Mouse (Mus musculus): ENCODE measurements around the gene Tmem209. TPM values are rescaled to one million over a fixed set of nuclear protein-coding genes. Genes with fewer than 3 reads are reported as not detected.
A peak's percentile ranks its signal among the peaks of the same experiment; 100 is the strongest.

Gene Tmem209
- polyA plus RNA-seq, 1 experiment from 2014 or later = 38.6 TPM

GRCm38 (mm10) chr6:30547656-30548306 lies 38.2 kb upstream of the Tmem209 start:
- no peak for ATAC-seq (ENCODE audit: insufficient number of reproducible peaks, insufficient read depth, low FRiP score, low TSS enrichment)
- peaks cover 67% of the 10 kb centered on the region for H3K4me1 ChIP-seq
- WGBS = 14% methylated on average over 9 of the region's 9 CpGs
- no peaks in the 10 kb centered on the region for H3K9me3 ChIP-seq
- H3K4me2 ChIP-seq (replicated peaks) = peak overlapping the region; percentile 36
- H3K9ac ChIP-seq = no peak overlapping the region
- no peaks in the 10 kb centered on the region for H3K36me3 ChIP-seq
- no peaks in the 10 kb centered on the region for H3K27me3 ChIP-seq
- H3K27ac ChIP-seq = peak overlapping the region; percentile 97
- no peak overlapping the region for H3K4me3 ChIP-seq

- H3K9me3 ChIP-seq = no peaks in the 10 kb centered on the region
- H3K4me3 ChIP-seq = no peak overlapping the region
- H3K4me2 ChIP-seq (replicated peaks) = peak overlapping the region; percentile 36
- peak overlapping the region; percentile 46 for H3K9ac ChIP-seq
- WGBS = 0% methylated on average over 17 of the region's 17 CpGs
- H3K4me1 ChIP-seq = peaks cover 62% of the 10 kb centered on the region
- H3K27ac ChIP-seq = peak overlapping the region; percentile 97
- H3K36me3 ChIP-seq = no peaks in the 10 kb centered on the region
- no peak for ATAC-seq (ENCODE audit: insufficient number of reproducible peaks, insufficient read depth, low FRiP score, low TSS enrichment)
- no peaks in the 10 kb centered on the region for H3K27me3 ChIP-seq
Measured at GRCm38 (mm10) chr6:30547274-30547645, 37.7 kb upstream of the Tmem209 start.

- Histone ChIP-seq H3K9ac (peak overlapping the region; percentile 46), H3K9me3 (no peaks in the 10 kb centered on the region), H3K36me3 (no peaks in the 10 kb centered on the region), H3K4me3 (no peak overlapping the region), H3K27me3 (no peaks in the 10 kb centered on the region), H3K4me1 (peaks cover 57% of the 10 kb centered on the region), H3K4me2 (replicated peaks) (peak overlapping the region; percentile 36), H3K27ac (peak overlapping the region; percentile 97)
- WGBS = 11% methylated on average over 17 of the region's 17 CpGs
- ATAC-seq (ENCODE audit: insufficient number of reproducible peaks, insufficient read depth, low FRiP score, low TSS enrichment) = no peak
Measured at GRCm38 (mm10) chr6:30546571-30547273, 37.1 kb upstream of the Tmem209 start.

- ATAC-seq (ENCODE audit: insufficient number of reproducible peaks, insufficient read depth, low FRiP score, low TSS enrichment) = no peak
- 75% methylated on average over 7 of the region's 7 CpGs for WGBS
- Histone ChIP-seq H3K27ac (peak overlapping the region; percentile 65), H3K4me1 (peaks cover 63% of the 10 kb centered on the region), H3K27me3 (no peaks in the 10 kb centered on the region), H3K9ac (no peak overlapping the region), H3K36me3 (no peaks in the 10 kb centered on the region), H3K4me2 (replicated peaks) (no peak overlapping the region), H3K4me3 (no peak overlapping the region), H3K9me3 (no peaks in the 10 kb centered on the region)
Measured at GRCm38 (mm10) chr6:30545689-30546088, 36.1 kb upstream of the Tmem209 start.

- Histone ChIP-seq H3K27me3 (no peaks in the 10 kb centered on the region), H3K27ac (peak overlapping the region; percentile 67; the same call in 1 of the 2 replicates), H3K4me3 (no peak overlapping the region), H3K36me3 (no peaks in the 10 kb centered on the region), H3K9ac (no peak overlapping the region), H3K4me1 (peaks cover 65% of the 10 kb centered on the region), H3K4me2 (replicated peaks) (no peak overlapping the region), H3K9me3 (no peaks in the 10 kb centered on the region)
- ATAC-seq (ENCODE audit: insufficient number of reproducible peaks, insufficient read depth, low FRiP score, low TSS enrichment) = no peak
- WGBS = 19% methylated on average over 8 of the region's 8 CpGs
Measured at GRCm38 (mm10) chr6:30543851-30544250, 34.3 kb upstream of the Tmem209 start.

GRCm38 (mm10) chr6:30543077-30543476 lies 33.5 kb upstream of the Tmem209 start:
- Histone ChIP-seq H3K4me2 (replicated peaks) (no peak overlapping the region), H3K4me1 (peaks cover 65% of the 10 kb centered on the region), H3K9me3 (no peaks in the 10 kb centered on the region), H3K36me3 (no peaks in the 10 kb centered on the region), H3K9ac (no peak overlapping the region), H3K27ac (peak overlapping the region; percentile 67), H3K27me3 (no peaks in the 10 kb centered on the region), H3K4me3 (no peak overlapping the region)
- no peak for ATAC-seq (ENCODE audit: insufficient number of reproducible peaks, insufficient read depth, low FRiP score, low TSS enrichment)
- 28% methylated on average over 12 of the region's 12 CpGs for WGBS

GRCm38 (mm10) chr6:30542277-30542676 lies 32.7 kb upstream of the Tmem209 start:
- Histone ChIP-seq H3K4me2 (replicated peaks) (no peak overlapping the region), H3K36me3 (no peaks in the 10 kb centered on the region), H3K27me3 (no peaks in the 10 kb centered on the region), H3K9me3 (no peaks in the 10 kb centered on the region), H3K9ac (no peak overlapping the region), H3K27ac (peak overlapping the region; percentile 50; the same call in 1 of the 2 replicates), H3K4me3 (no peak overlapping the region), H3K4me1 (peaks cover 65% of the 10 kb centered on the region)
- WGBS = 61% methylated on average over 6 of the region's 6 CpGs
- ATAC-seq (ENCODE audit: insufficient number of reproducible peaks, insufficient read depth, low FRiP score, low TSS enrichment) = no peak

GRCm38 (mm10) chr6:30541009-30541799 lies 31.6 kb upstream of the Tmem209 start, which contains the start of gene Cpa2:
Cpa2 (plus strand) TSS chr6:30541582.
- no peak for ATAC-seq (ENCODE audit: insufficient number of reproducible peaks, insufficient read depth, low FRiP score, low TSS enrichment)
- no peaks in the 10 kb centered on the region for H3K27me3 ChIP-seq
- no peaks in the 10 kb centered on the region for H3K36me3 ChIP-seq
- WGBS = 49% methylated on average over 11 of the region's 11 CpGs
- no peak within 1 kb of the TSS for H3K9ac ChIP-seq
- no peak within 1 kb of the TSS for H3K4me2 ChIP-seq (replicated peaks)
- peak within 1 kb of the TSS; percentile 70 for H3K27ac ChIP-seq
- no peaks in the 10 kb centered on the region for H3K9me3 ChIP-seq
- no peak within 1 kb of the TSS for H3K4me3 ChIP-seq
- H3K4me1 ChIP-seq = peaks cover 57% of the 10 kb centered on the region

- H3K4me2 ChIP-seq (replicated peaks) = no peak overlapping the region
- H3K4me1 ChIP-seq = peaks cover 40% of the 10 kb centered on the region
- no peaks in the 10 kb centered on the region for H3K27me3 ChIP-seq
- peak overlapping the region; percentile 94 for H3K27ac ChIP-seq
- no peaks in the 10 kb centered on the region for H3K9me3 ChIP-seq
- no peaks in the 10 kb centered on the region for H3K36me3 ChIP-seq
- H3K9ac ChIP-seq = no peak overlapping the region
- ATAC-seq (ENCODE audit: insufficient number of reproducible peaks, insufficient read depth, low FRiP score, low TSS enrichment) = 0 out of 2 replicates have a peak, but pooled peaks have one; percentile 73
- whole genome bisulfite sequencing = 28% methylated on average over 5 of the region's 5 CpGs
- H3K4me3 ChIP-seq = no peak overlapping the region
Measured at GRCm38 (mm10) chr6:30538800-30539199, 29.2 kb upstream of the Tmem209 start.

GRCm38 (mm10) chr6:30538240-30538639 lies 28.7 kb upstream of the Tmem209 start:
- Histone ChIP-seq H3K4me2 (replicated peaks) (no peak overlapping the region), H3K4me3 (no peak overlapping the region), H3K9ac (no peak overlapping the region), H3K27ac (peak overlapping the region; percentile 94), H3K4me1 (peaks cover 35% of the 10 kb centered on the region), H3K36me3 (no peaks in the 10 kb centered on the region), H3K27me3 (no peaks in the 10 kb centered on the region), H3K9me3 (no peaks in the 10 kb centered on the region)
- WGBS = 15% methylated on average over 10 of the region's 10 CpGs
- ATAC-seq (ENCODE audit: insufficient number of reproducible peaks, insufficient read depth, low FRiP score, low TSS enrichment) = peak; percentile 67; the same call in 1 of the 2 replicates

- peaks cover 21% of the 10 kb centered on the region for H3K4me1 ChIP-seq
- H3K9me3 ChIP-seq = no peaks in the 10 kb centered on the region
- H3K4me2 ChIP-seq (replicated peaks) = no peak overlapping the region
- ATAC-seq (ENCODE audit: insufficient number of reproducible peaks, insufficient read depth, low FRiP score, low TSS enrichment) = no peak
- H3K27ac ChIP-seq = no peak overlapping the region
- H3K9ac ChIP-seq = no peak overlapping the region
- 40% methylated on average over 3 of the region's 3 CpGs for whole genome bisulfite sequencing
- no peaks in the 10 kb centered on the region for H3K36me3 ChIP-seq
- H3K27me3 ChIP-seq = no peaks in the 10 kb centered on the region
- H3K4me3 ChIP-seq = no peak overlapping the region
Measured at GRCm38 (mm10) chr6:30535340-30535739, 25.8 kb upstream of the Tmem209 start.

Data from embryonic facial prominence, embryonic 12.5 days (tissue).